Mouse (Mus musculus): ENCODE results near the gene Clba1.

Gene Clba1

GRCm38 (mm10) chr12:112851116-112851515 lies 42.4 kb downstream of the Clba1 start:
- H3K9me3 ChIP-seq (ENCODE audit: low read length) = peaks cover 5% of the 10 kb centered on the region; the same call in 1 of the 2 replicates
- peaks cover 17% of the 10 kb centered on the region for H3K27me3 ChIP-seq (ENCODE audit: insufficient read depth, low read length)
- peaks cover 37% of the 10 kb centered on the region for H3K4me1 ChIP-seq (replicated peaks; ENCODE audit: low read depth, low read length)
- H3K4me3 ChIP-seq (replicated peaks; ENCODE audit: low read length) = 0 out of 2 replicates have a peak overlapping the region, but pooled peaks have one; percentile 7
- TF ChIP-seq POU5F1 (IDR thresholded peaks at IDR 0.05; ENCODE audit: borderline replicate concordance, low read length) = no peak
- TF ChIP-seq CTCF (conservative IDR thresholded peaks at IDR 0.05; ENCODE audit: low read length) = no peak
- no peak for TF ChIP-seq NANOG (IDR thresholded peaks at IDR 0.05; ENCODE audit: borderline replicate concordance, low read length)
- H3K36me3 ChIP-seq (ENCODE audit: insufficient read depth, low read length) = no peaks in the 10 kb centered on the region

- H3K4me1 ChIP-seq (replicated peaks; ENCODE audit: low read depth, low read length) = peaks cover 37% of the 10 kb centered on the region
- H3K4me3 ChIP-seq (replicated peaks; ENCODE audit: low read length) = no peak overlapping the region
- H3K27me3 ChIP-seq (ENCODE audit: insufficient read depth, low read length) = peaks cover 17% of the 10 kb centered on the region
- TF ChIP-seq NANOG (IDR thresholded peaks at IDR 0.05; ENCODE audit: borderline replicate concordance, low read length) (no peak), CTCF (conservative IDR thresholded peaks at IDR 0.05; ENCODE audit: low read length) (no peak), POU5F1 (IDR thresholded peaks at IDR 0.05; ENCODE audit: borderline replicate concordance, low read length) (no peak)
- peaks cover 1% of the 10 kb centered on the region; the same call in 1 of the 2 replicates for H3K9me3 ChIP-seq (ENCODE audit: low read length)
- H3K36me3 ChIP-seq (ENCODE audit: insufficient read depth, low read length) = no peaks in the 10 kb centered on the region
These were observed 44.5 kb downstream of the Clba1 start for GRCm38 (mm10) chr12:112853050-112853729.

GRCm38 (mm10) chr12:112854610-112855333 lies 46.0 kb downstream of the Clba1 start:
- H3K36me3 ChIP-seq (ENCODE audit: insufficient read depth, low read length) = no peaks in the 10 kb centered on the region
- peaks cover 34% of the 10 kb centered on the region for H3K4me1 ChIP-seq (replicated peaks; ENCODE audit: low read depth, low read length)
- no peak for TF ChIP-seq CTCF (conservative IDR thresholded peaks at IDR 0.05; ENCODE audit: low read length)
- TF ChIP-seq NANOG (IDR thresholded peaks at IDR 0.05; ENCODE audit: borderline replicate concordance, low read length) = no peak
- TF ChIP-seq POU5F1 (IDR thresholded peaks at IDR 0.05; ENCODE audit: borderline replicate concordance, low read length) = no peak
- peaks cover 17% of the 10 kb centered on the region for H3K27me3 ChIP-seq (ENCODE audit: insufficient read depth, low read length)
- no peaks in the 10 kb centered on the region for H3K9me3 ChIP-seq (ENCODE audit: low read length)
- no peak overlapping the region for H3K4me3 ChIP-seq (replicated peaks; ENCODE audit: low read length)

- H3K9me3 ChIP-seq (ENCODE audit: low read length) = no peaks in the 10 kb centered on the region
- H3K4me1 ChIP-seq (replicated peaks; ENCODE audit: low read depth, low read length) = peaks cover 20% of the 10 kb centered on the region
These were observed 47.6 kb downstream of the Clba1 start for GRCm38 (mm10) chr12:112856338-112856737.

GRCm38 (mm10) chr12:112857021-112857925 lies 48.5 kb downstream of the Clba1 start:
- TF ChIP-seq POU5F1 (IDR thresholded peaks at IDR 0.05; ENCODE audit: borderline replicate concordance, low read length) = no peak
- no peak for TF ChIP-seq NANOG (IDR thresholded peaks at IDR 0.05; ENCODE audit: borderline replicate concordance, low read length)
- TF ChIP-seq CTCF (conservative IDR thresholded peaks at IDR 0.05; ENCODE audit: low read length) = no peak
- H3K27me3 ChIP-seq (ENCODE audit: insufficient read depth, low read length) = peaks cover 13% of the 10 kb centered on the region; the same call in 1 of the 2 replicates
- no peaks in the 10 kb centered on the region for H3K36me3 ChIP-seq (ENCODE audit: insufficient read depth, low read length)
- H3K9me3 ChIP-seq (ENCODE audit: low read length) = no peaks in the 10 kb centered on the region
- H3K4me1 ChIP-seq (replicated peaks; ENCODE audit: low read depth, low read length) = peaks cover 10% of the 10 kb centered on the region
- no peak overlapping the region for H3K4me3 ChIP-seq (replicated peaks; ENCODE audit: low read length)

More at GRCm38 (mm10) chr12:112856338-112856737, 47.6 kb downstream of the Clba1 start:
- no peak overlapping the region for H3K4me3 ChIP-seq (replicated peaks; ENCODE audit: low read length)
- no peak for TF ChIP-seq NANOG (IDR thresholded peaks at IDR 0.05; ENCODE audit: borderline replicate concordance, low read length)
- no peak for TF ChIP-seq POU5F1 (IDR thresholded peaks at IDR 0.05; ENCODE audit: borderline replicate concordance, low read length)
- TF ChIP-seq CTCF (conservative IDR thresholded peaks at IDR 0.05; ENCODE audit: low read length) = no peak
- no peaks in the 10 kb centered on the region for H3K36me3 ChIP-seq (ENCODE audit: insufficient read depth, low read length)
- peaks cover 17% of the 10 kb centered on the region for H3K27me3 ChIP-seq (ENCODE audit: insufficient read depth, low read length)

GRCm38 (mm10) chr12:112858581-112859336 lies 50.0 kb downstream of the Clba1 start:
- H3K27me3 ChIP-seq (ENCODE audit: insufficient read depth, low read length) = peaks cover 3% of the 10 kb centered on the region; the same call in 1 of the 2 replicates
- TF ChIP-seq NANOG (IDR thresholded peaks at IDR 0.05; ENCODE audit: borderline replicate concordance, low read length) (no peak), CTCF (conservative IDR thresholded peaks at IDR 0.05; ENCODE audit: low read length) (no peak), POU5F1 (IDR thresholded peaks at IDR 0.05; ENCODE audit: borderline replicate concordance, low read length) (no peak)

GRCm38 (mm10) chr12:112859930-112860329 lies 51.2 kb downstream of the Clba1 start:
- Histone ChIP-seq H3K4me1 (replicated peaks; ENCODE audit: low read depth, low read length) (peaks cover 11% of the 10 kb centered on the region), H3K36me3 (ENCODE audit: insufficient read depth, low read length) (no peaks in the 10 kb centered on the region), H3K4me3 (replicated peaks; ENCODE audit: low read length) (no peak overlapping the region), H3K27me3 (ENCODE audit: insufficient read depth, low read length) (peaks cover 5% of the 10 kb centered on the region), H3K9me3 (ENCODE audit: low read length) (no peaks in the 10 kb centered on the region)
- TF ChIP-seq POU5F1 (IDR thresholded peaks at IDR 0.05; ENCODE audit: borderline replicate concordance, low read length) = no peak
- no peak for TF ChIP-seq NANOG (IDR thresholded peaks at IDR 0.05; ENCODE audit: borderline replicate concordance, low read length)
- no peak for TF ChIP-seq CTCF (conservative IDR thresholded peaks at IDR 0.05; ENCODE audit: low read length)

More at GRCm38 (mm10) chr12:112858581-112859336, 50.0 kb downstream of the Clba1 start:
- H3K4me1 ChIP-seq (replicated peaks; ENCODE audit: low read depth, low read length) = peaks cover 6% of the 10 kb centered on the region
- H3K9me3 ChIP-seq (ENCODE audit: low read length) = no peaks in the 10 kb centered on the region
- no peaks in the 10 kb centered on the region for H3K36me3 ChIP-seq (ENCODE audit: insufficient read depth, low read length)
- no peak overlapping the region for H3K4me3 ChIP-seq (replicated peaks; ENCODE audit: low read length)

All from E14TG2a.4 (cell line).